Mouse (Mus musculus): ENCODE results near the gene Pdcd11.
A peak's percentile ranks its signal among the peaks of the same experiment; 100 is the strongest.
"Not testable (repeated sequence)": the region's sequence is repeated elsewhere in the genome, so short reads cannot be mapped to it uniquely, and the experiment has no call there.

The Pdcd11 gene

DNA sequence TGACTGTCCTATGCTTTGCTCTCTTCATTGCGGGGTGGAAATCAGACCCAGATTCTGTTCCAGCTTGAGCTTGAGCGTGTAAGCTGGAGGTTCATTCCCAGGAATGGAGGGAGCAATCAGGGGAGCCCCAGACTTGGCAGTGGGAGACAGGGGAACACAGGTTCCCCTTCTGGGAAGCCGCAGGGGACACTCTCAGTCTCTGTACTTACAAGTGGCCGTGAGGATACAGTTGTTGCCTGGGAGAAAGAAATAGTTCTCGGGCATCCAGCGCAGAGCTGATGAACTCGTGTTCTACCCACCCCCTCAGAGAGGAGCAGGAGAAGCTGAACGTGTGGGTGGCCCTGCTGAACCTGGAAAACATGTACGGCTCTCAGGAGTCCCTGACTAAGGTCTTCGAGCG lies 38.3 kb downstream of the Pdcd11 start:
- DNase-seq, result no peak

DNA sequence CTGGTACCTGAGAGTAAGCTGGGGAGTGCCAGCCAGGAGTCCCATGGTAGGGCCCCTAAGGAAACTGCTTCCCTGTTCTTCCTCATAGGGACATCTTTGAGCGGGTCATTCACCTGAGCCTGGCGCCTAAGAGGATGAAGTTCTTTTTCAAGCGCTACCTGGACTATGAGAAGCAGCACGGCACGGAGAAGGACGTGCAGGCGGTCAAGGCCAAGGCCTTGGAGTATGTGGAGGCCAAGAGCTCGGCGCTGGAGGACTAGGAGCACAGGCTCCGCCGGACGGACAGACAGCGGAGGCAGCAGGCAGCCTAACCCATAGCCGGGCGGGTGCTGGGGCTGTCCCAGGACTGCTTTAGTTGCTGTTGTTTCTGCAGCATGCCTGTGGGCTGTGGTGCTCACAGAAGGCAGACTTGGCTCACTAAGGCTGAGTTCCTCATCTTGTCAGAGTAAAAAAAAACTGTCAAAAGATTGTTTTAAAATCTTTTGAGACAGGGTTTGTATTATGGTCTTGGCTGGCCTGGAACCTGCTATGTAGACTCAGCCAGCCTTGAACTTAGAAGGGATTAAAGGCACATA lies 40.1 kb downstream of the Pdcd11 start:
- no peak for DNase-seq

DNA sequence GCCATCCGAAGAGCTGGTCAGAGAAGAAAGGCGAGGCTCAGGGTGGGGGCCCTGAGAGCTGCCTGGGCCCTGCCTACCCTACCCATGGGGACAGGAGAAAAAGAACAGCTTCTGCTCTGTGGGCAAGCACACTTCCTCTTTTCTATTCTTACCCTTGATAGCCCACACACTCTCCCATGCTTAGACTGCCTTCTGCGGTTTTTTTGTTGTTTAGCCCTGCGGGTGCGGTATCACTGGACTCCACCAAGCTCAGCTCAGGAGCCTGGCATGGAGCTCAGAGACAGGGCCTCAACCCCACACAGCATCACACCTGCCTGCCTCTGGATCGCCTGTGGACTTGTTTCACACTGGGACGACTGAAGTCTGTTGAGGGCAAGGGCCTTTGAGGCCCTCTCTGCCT lies 42.6 kb downstream of the Pdcd11 start:
- DNase-seq, result peak; percentile 27

DNA sequence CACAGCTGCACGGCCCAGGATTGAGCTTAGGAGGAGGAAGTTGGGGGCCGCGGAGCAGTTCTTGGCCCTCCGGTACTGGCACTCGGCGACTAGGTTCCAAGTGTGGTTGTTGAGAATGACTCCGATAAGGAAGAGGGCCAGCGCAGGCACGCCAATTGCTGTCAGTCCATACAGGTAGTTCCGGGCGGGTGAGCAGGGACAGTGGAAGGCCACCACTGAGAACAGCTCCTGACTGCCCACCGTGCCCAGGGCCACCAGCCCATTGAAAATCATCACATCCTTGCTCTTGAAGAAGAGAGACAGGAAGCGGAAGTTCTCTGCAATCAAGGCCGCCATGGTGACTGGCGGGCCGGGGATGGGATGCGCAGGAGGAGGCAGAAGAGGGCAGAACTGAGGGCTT lies 45.0 kb downstream of the Pdcd11 start:
- DNase-seq, result no peak

DNA sequence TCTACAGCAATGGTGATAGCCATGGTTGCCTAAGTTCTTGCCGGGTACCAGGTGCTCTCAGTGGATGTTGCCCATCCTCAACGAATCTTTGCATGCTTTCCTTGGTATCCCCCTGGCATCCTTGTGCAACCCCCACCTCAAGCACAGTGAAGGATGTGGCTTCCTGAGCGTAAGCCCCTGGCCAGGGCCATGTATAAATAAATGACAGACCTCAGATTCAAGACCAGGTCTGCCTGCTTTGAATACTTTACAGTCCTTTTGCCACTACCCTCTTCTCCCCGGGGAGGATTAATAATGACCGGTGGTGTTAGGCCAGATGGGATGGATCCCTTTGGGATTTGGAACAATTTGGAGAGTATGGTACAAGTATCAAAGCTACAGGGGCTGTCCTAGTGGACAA lies 45.6 kb downstream of the Pdcd11 start:
- DNase-seq, result no peak

DNA sequence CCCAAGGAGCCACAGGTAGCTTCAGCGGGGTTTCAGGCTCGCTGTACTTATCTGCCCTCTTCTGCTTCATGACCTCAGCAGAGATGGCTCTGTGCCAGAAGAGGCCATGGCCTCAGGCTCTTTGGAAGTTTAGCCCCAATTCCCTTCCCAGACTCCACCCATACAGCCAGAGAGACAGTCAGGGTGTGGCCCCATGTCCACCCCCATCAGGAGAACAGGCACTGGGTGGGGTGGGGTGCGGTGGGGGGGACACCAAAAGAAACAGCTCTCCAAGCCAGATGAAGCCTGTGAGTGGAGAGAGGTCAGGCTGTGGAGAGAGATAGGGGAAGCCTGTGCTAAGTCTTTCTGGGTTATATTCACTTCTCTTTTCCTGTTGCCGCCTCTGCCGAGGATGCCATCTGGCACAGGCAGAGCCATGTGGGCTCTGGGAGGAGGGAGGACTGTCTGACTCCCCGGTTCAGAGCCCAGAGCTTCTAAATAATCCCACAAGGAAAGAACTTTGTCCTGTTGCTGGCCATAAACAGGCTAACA lies 46.5 kb downstream of the Pdcd11 start:
- DNase-seq, result peak; percentile 69

DNA sequence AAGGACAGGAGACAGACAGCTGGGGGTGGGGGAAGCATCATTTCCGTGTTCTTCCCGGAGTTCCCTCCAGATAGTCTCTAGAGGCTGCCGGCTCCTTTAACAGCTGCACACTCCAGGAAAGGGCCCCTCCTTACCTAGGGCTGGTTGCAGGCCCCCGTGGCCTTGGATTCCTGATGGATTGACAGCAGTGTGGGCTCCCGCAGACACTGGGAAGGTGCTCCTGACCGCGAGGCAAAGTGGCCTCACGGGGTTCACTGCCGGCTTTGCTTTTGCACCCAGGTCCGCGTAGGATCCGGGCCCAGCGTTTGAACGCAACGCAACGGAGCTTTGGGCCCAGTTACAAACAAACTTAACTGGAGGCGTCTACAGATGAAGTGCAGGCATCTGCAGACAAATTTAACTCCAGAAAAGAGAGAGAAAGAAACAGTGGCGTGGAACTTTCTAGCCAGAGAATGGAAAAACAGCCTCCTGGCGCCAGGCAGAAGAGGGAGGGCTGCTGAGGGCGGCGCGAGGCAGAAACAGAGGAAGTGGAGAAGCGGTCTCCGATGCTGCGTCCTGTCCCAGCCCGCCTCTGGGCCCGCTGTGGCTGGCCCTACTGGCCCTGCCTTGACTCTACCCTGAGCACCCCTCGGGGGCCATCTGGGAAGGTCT lies 47.3 kb downstream of the Pdcd11 start, which contains the start of gene Calhm2:
Gene Calhm2 (minus strand): TSS at position 524 of the 651 bp plus-strand sequence.
- DNase-seq, result peak; percentile 73

DNA sequence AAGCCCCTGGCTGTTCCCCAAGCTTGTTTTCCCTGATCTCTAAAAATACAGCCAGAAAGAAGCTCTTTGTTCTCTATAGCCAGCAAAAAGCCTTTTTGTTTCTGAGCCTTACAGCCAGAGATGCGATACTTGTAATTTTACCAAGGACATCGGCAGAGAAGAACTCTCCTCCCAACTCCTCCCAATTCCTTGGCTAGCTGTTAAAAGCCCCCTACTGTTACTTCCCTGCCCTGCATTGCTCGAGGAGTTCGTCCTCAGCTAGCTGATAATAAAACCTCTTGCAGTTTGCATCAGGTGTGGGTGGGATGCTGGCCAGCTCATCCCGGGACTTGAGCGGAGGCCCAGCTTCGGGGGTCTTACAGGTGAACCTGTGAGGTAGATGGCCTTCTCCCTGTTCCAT lies 49.0 kb downstream of the Pdcd11 start:
- not testable (repeated sequence) for DNase-seq

DNA sequence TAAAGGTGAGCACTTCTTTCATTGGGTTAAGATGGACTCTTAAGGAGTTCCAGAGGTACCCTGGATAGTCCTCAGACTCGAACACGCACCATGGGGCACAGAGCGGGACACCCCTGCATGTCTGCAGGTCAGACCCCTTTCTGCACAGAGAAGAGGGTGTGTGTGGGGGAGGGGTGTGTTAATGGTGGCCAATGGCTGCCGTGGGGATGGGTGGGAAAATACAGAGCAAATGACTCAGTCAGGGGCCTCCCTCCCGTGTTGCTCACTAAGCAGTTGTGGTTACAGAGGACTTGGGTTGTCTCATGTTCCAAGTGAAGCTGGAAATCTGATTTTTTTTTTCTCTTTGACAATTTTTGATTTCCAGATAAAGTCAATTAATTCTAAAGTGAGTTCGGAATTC lies 51.9 kb downstream of the Pdcd11 start:
- DNase-seq, result no peak

DNA sequence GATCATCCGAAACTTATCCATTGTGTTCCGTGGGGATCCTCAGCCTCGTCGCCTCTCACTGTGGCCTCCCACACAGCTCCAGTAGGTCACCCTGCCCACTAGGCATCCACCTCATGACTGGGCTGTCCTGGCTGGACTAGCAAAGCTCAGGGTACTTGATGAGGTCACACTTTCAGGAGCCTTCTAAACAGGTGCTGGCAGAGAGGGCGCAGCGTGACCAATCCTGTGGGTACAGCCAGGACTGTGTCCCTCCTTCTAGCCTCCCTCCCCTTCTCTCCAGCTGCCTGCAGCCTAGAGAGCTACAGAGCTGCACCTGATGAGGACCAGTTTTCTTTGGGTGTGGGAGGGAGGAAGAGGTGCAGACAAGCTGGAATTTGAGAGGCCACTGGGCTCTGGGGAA lies 53.6 kb downstream of the Pdcd11 start, which contains the start of gene Calhm1:
Gene Calhm1 (minus strand): TSS at position 101 of the 400 bp plus-strand sequence.
- DNase-seq, result no peak

DNA sequence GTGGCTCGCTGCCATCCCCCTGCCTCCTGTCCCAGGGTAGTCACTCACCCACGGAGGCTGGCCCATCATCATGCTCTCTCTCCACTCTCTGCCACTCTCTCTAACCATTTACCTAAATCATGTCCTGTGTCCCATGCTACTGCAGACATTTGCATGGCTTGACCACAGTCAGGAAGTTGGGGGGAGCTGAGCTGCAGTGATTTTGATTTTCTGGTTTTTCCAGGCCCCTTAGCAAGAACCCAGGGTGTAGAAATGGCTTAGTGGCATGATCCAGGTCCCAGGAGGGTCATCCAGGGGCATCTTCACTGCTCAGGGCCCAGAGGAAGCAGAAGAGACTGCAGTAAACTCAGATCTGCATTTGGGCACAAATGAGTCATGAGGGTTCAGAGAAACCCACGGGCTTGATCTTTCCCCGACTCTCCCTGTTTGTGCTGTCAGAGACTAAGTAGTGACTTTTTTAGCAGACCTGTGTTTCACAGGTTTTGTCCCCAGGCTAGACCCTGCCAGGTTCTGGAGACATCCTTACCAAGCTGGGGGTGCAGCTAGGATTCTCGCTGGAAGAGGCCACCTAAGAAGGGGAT lies 57.8 kb downstream of the Pdcd11 start:
- no peak for DNase-seq

DNA sequence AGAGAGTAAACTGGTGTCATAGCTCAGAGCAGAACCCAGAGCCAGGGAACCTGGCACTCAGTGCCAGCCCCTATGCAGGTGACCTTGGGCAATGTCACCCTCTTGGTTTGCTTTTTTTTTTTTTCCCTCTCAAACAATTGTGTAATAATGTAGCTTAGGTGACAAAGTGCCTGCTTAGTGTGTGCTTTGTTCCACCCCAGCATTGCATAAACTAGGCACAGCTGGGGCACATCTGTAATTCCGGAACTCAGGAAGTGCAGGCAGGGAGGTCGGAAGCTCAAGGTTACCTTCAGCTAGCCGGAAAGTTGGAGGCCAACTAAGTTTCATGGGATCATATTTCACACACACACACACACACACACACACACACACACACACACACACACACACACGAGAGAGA lies 59.3 kb downstream of the Pdcd11 start:
- DNase-seq, result no peak

DNA sequence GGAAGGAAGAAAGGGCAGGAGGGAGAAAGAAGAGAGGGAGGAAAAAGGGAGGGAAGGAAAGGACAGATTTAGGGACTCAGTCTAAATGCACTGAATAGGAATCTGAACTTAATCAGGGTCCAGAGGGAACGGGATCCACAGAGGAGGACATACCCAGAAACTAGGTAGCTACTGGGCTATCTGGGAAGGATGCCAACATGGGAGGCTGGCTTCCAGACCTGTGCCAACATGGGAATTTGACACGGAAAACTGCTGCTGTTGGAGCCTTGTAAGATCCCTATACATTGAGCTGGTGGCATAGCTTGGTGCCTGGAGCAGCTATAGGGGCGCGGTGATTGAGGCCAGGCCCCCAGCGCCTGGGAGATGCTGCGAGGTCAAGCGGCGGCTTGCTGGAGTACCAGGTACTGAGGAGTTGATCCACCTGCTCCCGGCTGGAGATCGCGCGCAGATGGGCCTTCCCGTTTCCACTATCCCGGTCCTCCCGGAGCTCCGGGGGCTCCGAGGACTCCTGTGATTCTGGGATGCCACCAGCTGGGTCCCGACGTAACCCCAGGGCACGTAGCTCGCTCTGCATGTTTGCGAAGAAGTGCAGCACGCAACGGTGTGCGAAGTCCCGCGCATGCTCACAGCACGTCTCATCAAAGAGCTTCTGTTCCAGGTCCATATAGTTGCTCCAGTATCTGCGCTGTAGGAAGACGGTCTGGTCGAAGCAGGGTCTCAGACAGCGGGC lies 60.9 kb downstream of the Pdcd11 start:
- DNase-seq, result peak; percentile 48

DNA sequence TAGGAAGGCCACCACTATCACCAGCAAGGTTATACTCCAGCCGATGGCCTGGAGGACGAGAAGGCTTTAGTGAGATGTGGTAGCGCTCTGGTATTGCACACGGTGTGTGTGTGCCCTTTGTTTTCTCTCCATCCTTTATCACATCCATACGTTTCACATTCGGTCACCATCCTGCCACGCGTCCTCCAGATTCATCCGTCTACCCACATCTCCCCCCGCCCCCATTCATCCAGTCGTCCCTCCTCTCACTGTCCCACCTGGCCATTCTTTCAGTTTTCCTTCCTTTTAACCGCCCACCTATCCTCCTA lies 61.4 kb downstream of the Pdcd11 start:
- DNase-seq, result no peak

DNA sequence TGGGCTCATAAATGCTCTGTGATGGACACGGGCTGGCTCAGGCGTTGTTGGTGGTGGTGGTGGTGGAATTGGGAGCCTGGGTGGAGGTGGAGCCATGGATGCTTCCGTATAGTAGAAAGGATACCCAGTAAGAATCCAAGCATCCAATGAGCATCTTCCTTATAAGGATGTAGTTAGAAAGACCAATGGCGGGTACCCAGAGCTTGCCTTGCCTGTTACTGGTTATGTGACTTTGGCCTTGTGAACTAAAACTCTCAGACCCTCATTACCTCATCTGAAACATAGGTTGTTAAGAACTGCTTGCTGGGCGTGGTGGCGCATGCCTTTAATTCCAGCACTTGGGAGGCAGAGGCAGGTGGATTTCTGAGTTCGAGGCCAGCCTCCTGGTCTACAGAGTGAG lies 63.2 kb downstream of the Pdcd11 start:
- no peak for DNase-seq

DNA sequence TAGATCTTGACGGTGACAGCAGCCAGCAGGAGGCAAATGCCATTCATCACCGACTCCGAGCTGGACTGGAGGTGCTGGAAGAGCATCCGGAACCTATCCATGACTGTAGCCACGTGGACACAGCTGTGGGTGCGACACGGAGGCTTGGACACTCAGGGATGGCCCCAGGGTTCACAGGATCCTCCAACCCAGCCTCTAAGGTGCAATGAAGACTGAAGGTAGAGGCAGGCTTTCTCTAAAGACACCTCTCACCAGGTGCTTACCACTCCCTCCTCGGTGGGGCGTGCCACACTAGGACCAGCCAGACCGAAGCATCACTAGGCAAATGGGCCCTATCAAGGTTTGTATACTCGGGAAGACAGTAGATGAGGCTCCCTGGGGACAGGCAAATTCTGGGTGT lies 67.1 kb downstream of the Pdcd11 start, which contains the start of gene Calhm3:
Gene Calhm3 (minus strand): TSS at position 101 of the 400 bp plus-strand sequence.
- no peak for DNase-seq

DNA sequence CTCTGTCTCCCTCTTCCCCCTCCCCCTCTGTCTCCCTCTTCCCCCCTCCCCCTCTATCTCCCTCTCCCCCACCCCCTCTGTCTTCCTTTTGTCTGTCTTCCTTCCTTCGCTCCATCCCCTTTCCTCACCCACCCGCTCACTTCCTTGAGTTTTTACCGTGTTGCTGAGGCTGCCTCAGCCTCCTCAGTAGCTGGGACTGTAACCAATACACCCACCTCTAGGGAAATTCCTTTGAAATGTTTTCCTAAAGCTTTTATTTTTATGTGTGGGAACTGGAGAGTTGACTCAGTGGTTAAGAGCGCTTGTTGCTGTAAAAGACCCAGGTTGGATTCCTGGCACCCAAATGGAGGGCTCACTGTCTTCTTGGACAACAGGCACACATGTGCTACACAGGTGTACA lies 71.1 kb downstream of the Pdcd11 start:
- no peak for DNase-seq

DNA sequence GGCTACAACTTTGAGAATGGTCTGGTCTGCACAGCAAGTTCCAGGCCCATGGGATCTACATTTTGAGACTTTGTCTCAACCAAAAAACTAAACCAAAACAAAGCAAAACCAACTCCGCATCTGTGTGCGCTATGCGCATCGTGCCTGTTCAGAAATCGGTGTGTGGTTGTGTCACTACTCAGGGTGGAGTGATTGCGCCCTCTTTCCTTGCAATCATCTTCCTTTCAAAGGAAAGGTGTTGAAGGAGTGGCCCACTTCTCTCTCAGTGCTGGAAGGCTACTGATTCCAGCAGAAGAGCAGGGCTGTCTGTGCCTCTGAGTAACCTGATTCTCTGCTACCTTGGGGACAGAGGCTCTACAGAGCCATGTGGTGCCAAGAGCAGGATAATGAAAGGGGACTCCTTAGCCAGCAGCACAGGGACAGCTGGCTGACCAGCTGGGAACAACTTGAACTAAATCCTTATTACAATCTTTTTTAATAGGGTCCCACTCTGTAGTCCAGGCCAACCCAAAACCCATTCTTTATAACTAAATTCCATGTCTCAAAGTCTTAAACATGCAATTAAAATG lies 72.7 kb downstream of the Pdcd11 start:
- no peak for DNase-seq

DNA sequence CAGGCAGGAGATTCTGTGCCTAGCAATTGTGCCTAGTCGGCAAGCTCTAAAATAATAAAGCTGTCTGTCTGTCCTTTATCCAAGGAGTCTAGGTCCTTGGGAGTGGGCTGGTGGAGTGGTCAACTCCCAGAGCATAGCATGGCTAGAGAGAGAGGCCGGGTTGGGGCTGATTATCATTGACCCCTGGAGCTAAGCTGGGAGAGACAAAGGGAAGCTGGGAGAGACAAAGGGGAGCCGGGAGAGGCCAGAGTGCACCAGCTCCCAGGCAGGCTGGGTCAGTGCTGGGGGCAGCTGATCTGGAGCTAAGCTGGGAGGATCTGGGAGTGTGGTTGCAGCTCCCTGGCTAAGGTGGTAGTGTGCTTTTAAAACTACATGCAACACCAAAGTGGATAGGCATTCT lies 76.2 kb downstream of the Pdcd11 start:
- no peak for DNase-seq

DNA sequence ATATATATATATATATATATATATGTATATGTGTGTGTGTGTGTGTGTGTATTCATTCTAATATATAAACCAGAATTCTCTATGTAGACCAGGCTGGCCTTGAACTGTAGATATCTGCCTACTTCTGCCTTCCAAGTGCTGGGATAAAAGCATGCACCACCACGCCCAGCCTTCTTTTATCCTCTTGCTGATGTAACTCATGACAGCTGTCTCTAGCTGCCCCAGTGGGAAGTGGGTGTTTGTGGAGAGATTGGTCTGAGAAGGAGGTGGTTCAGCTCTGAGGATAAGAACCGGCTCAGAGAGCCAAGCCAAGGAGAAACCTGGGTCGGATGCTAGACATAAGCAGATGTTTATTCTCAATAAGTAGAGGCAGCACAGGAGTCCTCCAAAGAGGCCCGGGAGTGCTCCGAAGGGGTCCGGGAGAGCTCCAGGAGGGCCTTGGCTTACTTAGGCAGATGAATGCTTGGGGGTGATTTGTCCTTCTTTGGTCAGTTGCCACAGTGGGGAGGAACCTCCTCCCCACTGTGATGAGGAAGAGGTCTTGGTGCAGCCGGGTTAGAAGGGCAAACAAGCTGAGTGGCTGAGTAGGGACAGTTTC lies 77.1 kb downstream of the Pdcd11 start:
- no peak for DNase-seq

DNA sequence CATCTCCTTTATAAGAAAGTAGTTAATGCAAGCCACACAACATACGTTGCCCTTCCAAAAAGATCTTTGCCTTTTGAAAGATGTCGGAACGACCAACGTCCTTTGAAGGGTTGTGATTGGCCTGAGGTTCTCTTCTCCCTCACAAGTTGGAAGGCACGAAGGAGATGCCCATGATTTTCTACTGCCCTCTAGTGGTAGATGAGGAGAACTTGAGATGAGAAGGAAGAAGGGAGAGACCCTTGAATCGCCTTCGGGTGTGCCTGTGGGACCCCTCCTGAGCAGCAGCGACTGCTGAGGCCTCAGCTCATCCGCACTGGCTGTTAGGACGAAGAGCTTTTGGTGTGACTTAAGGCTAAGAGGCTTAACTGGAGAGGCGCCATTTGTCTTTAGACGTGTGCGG lies 77.7 kb downstream of the Pdcd11 start:
- DNase-seq, result no peak

DNA sequence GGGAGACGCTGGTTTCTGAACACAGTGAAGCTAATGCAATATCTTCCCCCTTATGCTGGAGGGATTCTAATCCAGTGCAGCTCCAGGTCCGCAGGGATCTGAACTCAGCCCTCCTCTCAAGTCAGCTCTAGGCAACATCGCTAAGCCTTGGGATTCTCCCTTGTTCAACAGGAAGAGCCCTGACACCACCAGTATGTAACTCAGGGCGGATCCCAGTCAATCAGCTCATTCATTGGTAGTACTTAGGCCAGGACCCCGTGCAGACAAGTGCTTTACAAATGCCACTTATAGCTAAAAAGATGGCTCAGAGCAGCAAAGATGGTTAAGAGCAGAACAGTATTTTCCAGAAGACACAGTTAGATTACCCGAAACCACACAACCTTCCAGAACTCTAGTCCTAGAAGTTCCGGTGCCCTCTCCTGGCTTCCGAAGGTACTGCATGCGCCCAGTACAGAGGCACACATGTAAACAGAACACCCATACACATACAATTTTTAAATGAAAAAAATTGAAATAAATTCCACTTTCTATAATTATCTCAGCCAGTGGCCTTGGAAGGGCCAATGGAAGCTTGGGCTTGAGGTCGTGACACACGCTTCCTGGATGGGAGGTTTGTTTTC lies 78.3 kb downstream of the Pdcd11 start:
- peak; percentile 78 for DNase-seq

DNA sequence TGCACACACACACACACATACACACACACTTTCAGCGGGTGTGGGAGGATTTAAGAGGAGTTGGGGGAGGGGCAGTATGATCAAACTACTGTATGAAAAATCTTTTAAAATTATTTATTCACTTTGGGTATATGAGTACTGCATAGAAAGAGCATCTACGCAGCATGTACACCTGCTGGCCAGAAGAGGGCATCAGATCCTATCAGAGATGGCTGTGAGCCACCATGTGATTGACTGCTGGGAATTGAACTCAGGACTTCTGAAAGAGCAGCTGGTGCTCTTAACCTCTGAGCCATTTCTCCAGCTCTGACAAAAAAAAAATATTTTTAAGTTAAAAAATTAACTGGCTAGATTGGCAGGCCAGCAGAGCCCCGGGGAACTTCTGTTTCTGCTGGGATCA lies 83.9 kb downstream of the Pdcd11 start:
- no peak for DNase-seq

Data from right cerebral cortex, postnatal 25 days (tissue).